Mouse (Mus musculus) MEL (cell line): Measurements from ENCODE around the gene Get4. TPM values are rescaled to one million over a fixed set of nuclear protein-coding genes. Genes with fewer than 3 reads are reported as not detected.

ENCODE experiments used
- DNase-seq: peaks from one replicate; pipeline ENCODE4 v3.0.0; 2011; ENCODE audit warnings: low read depth, low spot score
- H3K27ac ChIP-seq: 2 replicates; pipeline ENCODE4 v1.5.1; 2012; ENCODE audit warnings: low read depth, mild to moderate bottlenecking, control low read depth, low read length, moderate library complexity; ENCODE audit not compliant: control insufficient read depth
- H3K27me3 ChIP-seq, 2 experiments: fragments of 150-350 bp in 1 of 2; sonication (generic) in 1 of 2; 2 replicates each; pipeline ENCODE4 v1.6.1; 2012; ENCODE audit warnings: low read length in 2 of 2, mild to moderate bottlenecking in 2 of 2, improper control_type of control experiment in 1 of 2, moderate library complexity in 1 of 2; ENCODE audit not compliant: insufficient read depth in 2 of 2, control insufficient read depth in 1 of 2
- H3K36me3 ChIP-seq, 2 experiments: 2 replicates each; pipeline ENCODE4 v1.6.1; 2012 to 2014; ENCODE audit warnings: low read length in 2 of 2, improper control_type of control experiment in 1 of 2, inconsistent platforms in 1 of 2, mild to moderate bottlenecking in 1 of 2; ENCODE audit not compliant: insufficient read depth in 2 of 2, control insufficient read depth in 1 of 2
- H3K4me1 ChIP-seq, 2 experiments: fragments of 150-350 bp in 1 of 2; sonication (generic) in 1 of 2; 2 replicates each; pipeline ENCODE4 v1.6.1; 2012; ENCODE audit warnings: low read length in 2 of 2, improper control_type of control experiment in 1 of 2, mild to moderate bottlenecking in 1 of 2; ENCODE audit not compliant: insufficient read depth in 2 of 2, control insufficient read depth in 1 of 2
- H3K4me3 ChIP-seq, 2 experiments: fragments of 150-350 bp in 1 of 2; sonication (generic) in 1 of 2; 2 replicates each; pipeline ENCODE4 v1.5.1; 2012; ENCODE audit warnings: low read depth in 2 of 2, low read length in 2 of 2, mild to moderate bottlenecking in 2 of 2, moderate library complexity in 2 of 2, control low read depth in 1 of 2, improper control_type of control experiment in 1 of 2; ENCODE audit not compliant: control insufficient read depth in 1 of 2, insufficient read depth in 1 of 2
- H3K79me2 ChIP-seq: 2 replicates; pipeline ENCODE4 v1.6.1; 2012; ENCODE audit warnings: mild to moderate bottlenecking, low read length, moderate library complexity; ENCODE audit not compliant: control insufficient read depth, poor library complexity, insufficient read depth
- H3K9ac ChIP-seq: 2 replicates; pipeline ENCODE4 v1.6.1; 2012; ENCODE audit warnings: low read depth, mild to moderate bottlenecking, control low read depth, low read length, moderate library complexity; ENCODE audit not compliant: control insufficient read depth, poor library complexity, severe bottlenecking
- H3K9me3 ChIP-seq: fragments of 150-350 bp; sonication (generic); replicated peaks from 2 replicates; pipeline ENCODE4 v1.6.1; 2012; ENCODE audit warnings: mild to moderate bottlenecking, low read length, improper control_type of control experiment, moderate library complexity; ENCODE audit not compliant: insufficient read depth
- BHLHE40 ChIP-seq: IDR thresholded peaks from 2 replicates; pipeline ENCODE4 v1.6.1; 2012; ENCODE audit warnings: low read depth, mild to moderate bottlenecking, inconsistent platforms, low read length, improper control_type of control experiment, borderline replicate concordance
- CHD1 ChIP-seq: IDR thresholded peaks from 2 replicates; pipeline ENCODE4 v1.6.1; 2012; ENCODE audit warnings: low read depth, mild to moderate bottlenecking, inconsistent platforms, low read length, improper control_type of control experiment
- CHD2 ChIP-seq: IDR thresholded peaks from 2 replicates; pipeline ENCODE4 v1.6.1; 2011; ENCODE audit warnings: low read length, improper control_type of control experiment
- CTCF ChIP-seq, 3 experiments: IDR thresholded peaks in 2 of 3; conservative IDR thresholded peaks in 1 of 3; 2 replicates each; pipeline ENCODE4 v1.5.1; 2011 to 2012; ENCODE audit warnings: low read length in 3 of 3, low read depth in 2 of 3, mild to moderate bottlenecking in 2 of 3, improper control_type of control experiment in 1 of 3, inconsistent platforms in 1 of 3, mixed read lengths in 1 of 3, moderate library complexity in 1 of 3; ENCODE audit not compliant: control insufficient read depth in 1 of 3, insufficient read depth in 1 of 3, poor library complexity in 1 of 3, severe bottlenecking in 1 of 3
- E2F4 ChIP-seq: IDR thresholded peaks from 2 replicates; pipeline ENCODE4 v1.6.1; 2011; ENCODE audit warnings: low read depth, low read length, improper control_type of control experiment, borderline replicate concordance
- ETS1 ChIP-seq: IDR thresholded peaks from 2 replicates; pipeline ENCODE4 v1.6.1; 2012; ENCODE audit warnings: low read depth, mild to moderate bottlenecking, inconsistent platforms, low read length, improper control_type of control experiment, moderate library complexity
- GABPA ChIP-seq: IDR thresholded peaks from 2 replicates; pipeline ENCODE4 v1.6.1; 2012; ENCODE audit warnings: low read depth, mild to moderate bottlenecking, inconsistent platforms, low read length, improper control_type of control experiment, moderate library complexity
- HCFC1 ChIP-seq: IDR thresholded peaks from 2 replicates; pipeline ENCODE4 v1.6.1; 2012; ENCODE audit warnings: low read depth, mild to moderate bottlenecking, inconsistent platforms, low read length, improper control_type of control experiment, moderate library complexity
- JUND ChIP-seq: IDR thresholded peaks from 2 replicates; pipeline ENCODE4 v1.6.1; 2011; ENCODE audit warnings: low read depth, mild to moderate bottlenecking, improper control_type of control experiment, low read length
- KAT2A ChIP-seq: conservative IDR thresholded peaks from 2 replicates; pipeline ENCODE4 v1.6.1; 2012; ENCODE audit warnings: low read depth, low read length, improper control_type of control experiment, inconsistent platforms
- MAFK ChIP-seq: IDR thresholded peaks from 2 replicates; pipeline ENCODE4 v1.6.1; 2011; ENCODE audit warnings: low read depth, mild to moderate bottlenecking, low read length, improper control_type of control experiment, borderline replicate concordance
- MYB ChIP-seq: IDR thresholded peaks from 2 replicates; pipeline ENCODE4 v1.6.1; 2011; ENCODE audit warnings: mild to moderate bottlenecking, low read depth, low read length, improper control_type of control experiment
- MYC ChIP-seq: IDR thresholded peaks from 2 replicates; pipeline ENCODE4 v1.6.1; 2011; ENCODE audit warnings: low read depth, mild to moderate bottlenecking, low read length, improper control_type of control experiment, moderate library complexity
- NRF1 ChIP-seq: IDR thresholded peaks from 2 replicates; pipeline ENCODE4 v1.6.1; 2014; ENCODE audit warnings: low read depth, mild to moderate bottlenecking, inconsistent platforms, low read length, improper control_type of control experiment, moderate library complexity; ENCODE audit not compliant: poor library complexity, insufficient read depth, severe bottlenecking
- POLR2A ChIP-seq, 2 experiments: IDR thresholded peaks; 2 replicates each; pipeline ENCODE4 v1.6.1; 2011 to 2012; ENCODE audit warnings: low read length in 2 of 2, mild to moderate bottlenecking in 2 of 2, control low read depth in 1 of 2, improper control_type of control experiment in 1 of 2, low read depth in 1 of 2, moderate library complexity in 1 of 2; ENCODE audit not compliant: control insufficient read depth in 1 of 2, insufficient read depth in 1 of 2, poor library complexity in 1 of 2
- RAD21 ChIP-seq: IDR thresholded peaks from 2 replicates; pipeline ENCODE4 v1.6.1; 2011; ENCODE audit warnings: mild to moderate bottlenecking, low read depth, low read length, improper control_type of control experiment
- RCOR1 ChIP-seq: IDR thresholded peaks from 2 replicates; pipeline ENCODE4 v1.6.1; 2012; ENCODE audit warnings: low read depth, mild to moderate bottlenecking, inconsistent platforms, low read length, improper control_type of control experiment
- SIN3A ChIP-seq: IDR thresholded peaks from 2 replicates; pipeline ENCODE4 v1.6.1; 2012; ENCODE audit warnings: low read length, improper control_type of control experiment, inconsistent platforms
- TCF12 ChIP-seq: IDR thresholded peaks from 2 replicates; pipeline ENCODE4 v1.6.1; 2014; ENCODE audit warnings: low read depth, mild to moderate bottlenecking, inconsistent platforms, low read length, improper control_type of control experiment, moderate library complexity
- UBTF ChIP-seq: IDR thresholded peaks from 2 replicates; pipeline ENCODE4 v1.6.1; 2012; ENCODE audit warnings: low read depth, mild to moderate bottlenecking, inconsistent platforms, low read length, improper control_type of control experiment, moderate library complexity, borderline replicate concordance; ENCODE audit not compliant: insufficient read depth
- USF1 ChIP-seq: IDR thresholded peaks from 2 replicates; pipeline ENCODE4 v1.6.1; 2014; ENCODE audit warnings: low read depth, mild to moderate bottlenecking, inconsistent platforms, low read length, improper control_type of control experiment, moderate library complexity
- USF2 ChIP-seq, 2 experiments: IDR thresholded peaks; 2 replicates each; pipeline ENCODE4 v1.6.1; 2011 to 2012; ENCODE audit warnings: improper control_type of control experiment in 2 of 2, low read length in 2 of 2, borderline replicate concordance in 1 of 2, inconsistent platforms in 1 of 2, low read depth in 1 of 2, mild to moderate bottlenecking in 1 of 2; ENCODE audit not compliant: insufficient read depth in 1 of 2
- ZKSCAN1 ChIP-seq: IDR thresholded peaks from 2 replicates; pipeline ENCODE4 v1.6.1; 2012; ENCODE audit warnings: low read depth, mild to moderate bottlenecking, inconsistent platforms, low read length, improper control_type of control experiment, moderate library complexity
- ZMIZ1 ChIP-seq: IDR thresholded peaks from 2 replicates; pipeline ENCODE4 v1.6.1; 2012; ENCODE audit warnings: low read depth, mild to moderate bottlenecking, inconsistent platforms, low read length, improper control_type of control experiment, moderate library complexity
- polyA plus RNA-seq, 2 experiments: library from polyadenylated mRNA; stranded (reverse) in 1 of 2; unstranded in 1 of 2; fragments of >175 nt in 1 of 2; fragments of >200 nt in 1 of 2; gene quantifications; 2 replicates each; pipeline versions ENCODE4 v1.2.1 to v1.2.4; 2012; ENCODE audit warnings: low replicate concordance in 2 of 2, low read depth in 1 of 2; ENCODE audit not compliant: insufficient read length in 2 of 2, insufficient read depth in 1 of 2, missing spikeins in 1 of 2
- total RNA-seq: library from RNA; depleted of rRNA; stranded (reverse); fragments of 300-350 nt; gene quantifications from 2 replicates; pipeline ENCODE4 v1.2.3, GENCODE M21; 2012

Gene Get4
- total and polyA plus RNA-seq, 3 experiments: 117 to 180 TPM; not detected in 1

- Histone ChIP-seq H3K79me2 (peaks cover 21% of the 10 kb centered on the region), H3K27me3 (no peaks in the 10 kb centered on the region), H3K27ac (no peak overlapping the region), H3K9ac (no peak overlapping the region), H3K4me1 (no peaks in the 10 kb centered on the region), H3K4me3 (no peak overlapping the region), H3K9me3 (no peaks in the 10 kb centered on the region), H3K36me3 (peaks cover 0 to 15% of the 10 kb centered on the region in 2 experiments; a peak in 2 of 4 replicates)
- TF ChIP-seq USF2 (IDR thresholded peaks at IDR 0.05; ENCODE audit: borderline replicate concordance in 1 of 2, insufficient read depth in 1 of 2, low read depth in 1 of 2, low read length in 2 of 2): no peak
- no peak for TF ChIP-seq JUND
- TF ChIP-seq ETS1: no peak
- TF ChIP-seq CHD1: no peak
- TF ChIP-seq E2F4: no peak
- no peak for TF ChIP-seq RAD21
- TF ChIP-seq CHD2: no peak
- TF ChIP-seq TCF12: no peak
- no peak for DNase-seq
Observed at GRCm38 (mm10) chr5:139216121-139216520, 36.0 kb upstream of the Get4 start.

- DNase-seq: no peak
Observed at GRCm38 (mm10) chr5:139216774-139217173, 35.4 kb upstream of the Get4 start.

More at GRCm38 (mm10) chr5:139216774-139217173, 35.4 kb upstream of the Get4 start:
- TF ChIP-seq KAT2A: no peak
- no peak for TF ChIP-seq BHLHE40
- TF ChIP-seq USF1: no peak
- no peak for TF ChIP-seq SIN3A
- TF ChIP-seq USF2 (IDR thresholded peaks at IDR 0.05; ENCODE audit: borderline replicate concordance in 1 of 2, insufficient read depth in 1 of 2, low read depth in 1 of 2, low read length in 2 of 2): no peak
- no peak for TF ChIP-seq GABPA
- TF ChIP-seq RCOR1: no peak
- TF ChIP-seq MAFK: no peak
- no peak for TF ChIP-seq UBTF
- TF ChIP-seq HCFC1: no peak
- no peak for TF ChIP-seq MYC
- no peak for TF ChIP-seq ZMIZ1
- TF ChIP-seq CTCF (IDR thresholded peaks at IDR 0.05 in 2 of 3, conservative IDR thresholded peaks at IDR 0.05 in 1 of 3; ENCODE audit: control insufficient read depth in 1 of 3, insufficient read depth in 1 of 3, low read depth in 2 of 3, low read length in 3 of 3, poor library complexity in 1 of 3, severe bottlenecking in 1 of 3): no peak
- no peak for TF ChIP-seq CHD1
- TF ChIP-seq ZKSCAN1: no peak
- no peak for TF ChIP-seq MYB
- no peak for TF ChIP-seq NRF1
- no peak for TF ChIP-seq POLR2A (IDR thresholded peaks at IDR 0.05; ENCODE audit: control insufficient read depth in 1 of 2, insufficient read depth in 1 of 2, low read depth in 1 of 2, low read length in 2 of 2, poor library complexity in 1 of 2)
- H3K4me1 ChIP-seq: no peaks in the 10 kb centered on the region
- peaks cover 20% of the 10 kb centered on the region for H3K79me2 ChIP-seq
- H3K27me3 ChIP-seq: no peaks in the 10 kb centered on the region
- H3K9ac ChIP-seq: no peak overlapping the region
- no peak overlapping the region for H3K27ac ChIP-seq
- H3K9me3 ChIP-seq: no peaks in the 10 kb centered on the region
- no peak overlapping the region for H3K4me3 ChIP-seq
- H3K36me3 ChIP-seq: peaks cover 0 to 22% of the 10 kb centered on the region in 2 experiments; a peak in 2 of 4 replicates
